Mouse (Mus musculus) thymus, postnatal 0 days (tissue): ENCODE results near the gene Olfr1416. TPM values are rescaled to one million over a fixed set of nuclear protein-coding genes. Genes with fewer than 3 reads are reported as not detected.

Experiments used
- DNase-seq: peaks from one replicate; pipeline ENCODE4 v3.0.0-alpha.2; 2015; ENCODE audit warnings: low spot score
- microRNA-seq: library from miRNA; unstranded; fragments of <30 nt; microRNA quantifications from one replicate; pipeline ENCODE4, GENCODE M21; 2016; ENCODE audit warnings: borderline number of aligned reads
- polyA plus RNA-seq: library from polyadenylated mRNA; unstranded; fragments of >200 nt; fragmentation: Nextera tagmentation; extraction: Ambion mirVana; gene quantifications from 2 replicates; pipeline ENCODE4 v1.2.1, GENCODE M21; 2015

Olfr1416 gene
- polyA plus RNA-seq, 1 experiment from 2014 or later = not detected

- no peak for DNase-seq
These were observed 52.1 kb downstream of the Olfr1416 start for GRCm38 (mm10) chr1:92432791-92433190.

GRCm38 (mm10) chr1:92432098-92432497, 52.8 kb downstream of the Olfr1416 start:
- no peak for DNase-seq

DNA sequence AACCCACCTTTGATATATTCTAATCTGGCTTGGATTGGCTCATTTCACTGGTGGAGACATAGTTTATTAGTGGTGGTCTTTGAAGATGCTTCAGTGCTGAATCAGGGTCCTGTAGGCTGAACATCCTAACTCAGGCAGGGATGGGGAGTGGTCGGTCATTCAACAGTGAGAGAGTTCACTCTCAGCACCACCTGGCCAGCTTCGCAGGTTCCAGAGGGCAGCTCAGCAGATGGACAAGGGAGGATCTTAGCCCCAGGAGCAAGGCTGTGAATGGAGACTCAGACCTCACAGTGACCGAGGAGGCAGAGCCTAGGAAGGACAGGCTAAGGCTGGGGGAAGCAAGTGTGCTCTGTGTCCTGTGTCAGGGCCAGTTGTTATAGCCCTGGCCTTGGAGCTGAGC, 53.5 kb downstream of the Olfr1416 start:
- DNase-seq = no peak

DNA sequence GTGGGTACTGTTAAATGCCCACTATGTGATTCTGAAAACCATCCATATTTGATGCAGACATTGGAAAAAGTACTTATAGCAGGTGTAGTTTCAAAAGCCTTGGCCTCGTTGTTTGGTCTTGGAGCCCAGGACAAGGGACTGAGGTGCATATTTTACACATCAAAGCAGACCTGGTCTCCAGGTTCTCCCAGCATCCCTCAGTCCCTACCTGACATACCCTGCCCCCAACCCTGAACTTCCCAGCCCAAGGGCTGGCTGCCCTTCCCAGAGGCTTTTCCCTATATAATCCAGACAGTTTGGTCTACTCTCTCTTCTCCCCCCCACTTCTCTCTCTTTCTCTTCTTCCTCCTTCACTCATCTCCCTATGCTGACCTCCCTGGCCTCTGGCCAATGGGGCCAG, 53.9 kb downstream of the Olfr1416 start:
- no peak for DNase-seq

Small RNAs within 50 kb of the gene (microRNA-seq; reads per million reads assigned to microRNA genes)
- 4.2 reads per million, percentile 3 among the genes with 10 or more reads in this experiment for gene Mir6900

Other genes with a start within 250 kb of the Olfr1416 start
- 233 and 235 TPM in 2 replicates for gene Ndufa10, start 11.3 kb downstream of the Olfr1416 start, polyA plus RNA-seq
- not detected in 2 replicates for gene Olfr1415, start 11.0 kb upstream of the Olfr1416 start, polyA plus RNA-seq
- gene Olfr1414, start 33.5 kb upstream of the Olfr1416 start, polyA plus RNA-seq = not detected in 2 replicates
- not detected in 2 replicates for gene Olfr1413, start 86.2 kb upstream of the Olfr1416 start, polyA plus RNA-seq
- gene Olfr1412, start 100.7 kb upstream of the Olfr1416 start, polyA plus RNA-seq = not detected in 2 replicates
- gene Olfr1411, start 109.3 kb upstream of the Olfr1416 start, polyA plus RNA-seq = not detected in 2 replicates
- not detected in 2 replicates for gene Olfr1410, start 120.7 kb upstream of the Olfr1416 start, polyA plus RNA-seq
- gene Olfr12, start 132.7 kb upstream of the Olfr1416 start, polyA plus RNA-seq = not detected in 2 replicates
- 459 and 464 TPM in 2 replicates for gene Cops9, start 156.9 kb upstream of the Olfr1416 start, polyA plus RNA-seq
- 2.0 and 4.0 TPM in 2 replicates for gene Otos, start 163.7 kb upstream of the Olfr1416 start, polyA plus RNA-seq